Mouse (Mus musculus) spleen, postnatal 10 days (tissue): Measurements from ENCODE around the gene Cand2.
A peak's percentile ranks its signal among the peaks of the same experiment; 100 is the strongest.

ENCODE experiments used
- DNase-seq, 2 experiments: peaks; one replicate each; pipeline ENCODE4 v3.0.0; 2021 to 2022; ENCODE audit warnings: low spot score in 2 of 2

The Cand2 gene

GRCm38 (mm10) chr6:115830779-115831601, 56.7 kb downstream of the Cand2 start:
- no peak for DNase-seq

DNA sequence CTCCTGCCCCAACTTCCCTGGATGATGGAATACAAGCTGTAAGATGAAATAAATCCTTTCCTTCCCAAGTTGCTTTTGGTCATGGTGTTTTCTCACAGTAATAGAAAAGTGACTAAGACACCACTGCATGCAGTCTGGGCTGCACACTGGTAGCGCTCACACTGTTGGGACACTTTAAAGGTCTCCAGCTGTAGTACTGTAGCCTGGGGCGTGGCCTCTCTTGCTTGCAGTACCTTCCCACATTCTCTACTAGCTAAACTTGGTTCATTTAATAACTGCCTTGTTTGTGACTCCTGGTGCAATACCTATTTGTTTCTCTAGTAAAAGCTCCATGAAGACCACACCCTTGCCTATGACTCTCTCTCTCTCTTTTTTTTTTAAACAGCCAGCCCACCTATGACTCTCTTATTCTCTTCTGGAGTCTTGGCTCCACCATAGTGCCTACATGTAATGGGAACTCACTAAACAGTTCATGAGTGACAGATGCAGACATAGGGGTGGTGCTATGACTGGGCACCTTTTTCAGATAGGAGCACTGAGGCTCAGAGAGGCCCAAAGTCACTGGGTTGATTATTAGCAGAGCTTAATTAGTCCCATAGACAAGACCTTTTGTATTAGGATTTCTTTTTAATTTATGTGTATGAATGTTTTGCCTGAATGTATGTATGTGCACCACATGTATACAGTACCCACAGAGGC, 58.0 kb downstream of the Cand2 start:
- DNase-seq: no peak

DNA sequence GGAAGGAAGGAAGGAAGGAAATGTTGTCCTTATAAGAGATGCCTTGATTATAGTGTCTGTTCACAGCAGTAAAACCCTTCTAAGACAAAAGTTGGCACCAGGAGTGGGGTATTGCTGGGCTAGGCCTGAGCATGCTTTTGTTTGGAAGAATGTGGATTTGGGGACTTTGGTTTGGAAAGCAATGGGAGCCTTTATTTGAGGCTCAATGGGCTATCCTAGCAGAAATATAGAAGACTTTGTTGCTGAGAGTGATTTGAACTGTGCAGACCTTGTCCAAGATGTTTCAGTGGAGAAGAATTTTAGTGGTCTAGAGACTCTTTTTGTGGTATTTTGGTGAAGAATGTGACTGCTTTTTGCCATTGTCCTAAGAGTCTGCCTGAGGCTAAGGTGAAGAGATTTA, 59.5 kb downstream of the Cand2 start:
- no peak for DNase-seq

DNA sequence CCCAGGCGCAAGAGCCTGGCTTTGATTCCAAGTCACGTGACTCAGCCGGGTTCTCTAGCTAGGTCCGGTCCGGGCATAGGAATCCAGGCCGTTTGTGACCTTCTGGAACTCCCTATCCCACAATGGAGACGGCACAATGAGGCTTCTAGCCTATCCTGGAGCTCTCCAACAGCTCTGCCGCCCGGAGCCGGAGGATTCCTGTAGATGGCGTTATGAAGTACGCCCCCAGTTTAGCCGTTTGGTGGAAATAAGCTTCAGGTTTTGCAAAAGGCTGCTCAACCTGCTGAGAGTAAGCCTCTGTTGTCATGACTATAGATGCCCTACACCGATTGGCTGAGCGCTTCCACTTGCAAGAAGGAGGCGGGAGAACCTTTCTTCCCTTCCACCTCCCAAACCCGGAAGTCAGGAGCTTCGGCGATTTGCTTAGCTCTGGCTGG, 63.8 kb downstream of the Cand2 start, which contains the start of gene Efcab12:
TSS of gene Efcab12 (minus strand) at position 252 of the 437 bp plus-strand sequence.
- DNase-seq: peak in 1 of 2 experiments; percentile 66

DNA sequence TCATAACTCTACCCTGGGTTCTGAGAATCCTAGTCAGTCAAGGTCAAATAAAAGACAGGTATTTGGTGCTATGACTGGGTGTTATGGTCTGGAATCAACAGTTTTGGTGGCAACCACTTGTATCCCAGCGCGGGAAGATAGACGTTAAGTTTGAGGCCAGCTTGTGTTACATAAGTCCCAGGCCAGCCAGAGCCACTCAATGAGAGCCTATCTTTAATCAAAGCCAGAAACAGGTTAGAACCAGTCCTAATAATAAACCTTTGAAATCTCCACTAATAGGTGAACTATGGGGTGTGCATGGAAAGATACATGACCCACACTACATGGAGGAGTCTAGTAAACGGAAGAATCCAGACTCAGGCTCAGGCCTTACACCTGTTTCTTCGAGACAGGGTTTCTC, 64.4 kb downstream of the Cand2 start:
- no peak for DNase-seq

GRCm38 (mm10) chr6:115845006-115845405, 70.7 kb downstream of the Cand2 start:
- DNase-seq: no peak

GRCm38 (mm10) chr6:115846640-115847411, 72.5 kb downstream of the Cand2 start:
- peak; percentile 53 to 82 for DNase-seq

- no peak for DNase-seq
These were observed 74.4 kb downstream of the Cand2 start for GRCm38 (mm10) chr6:115848598-115849304.

DNA sequence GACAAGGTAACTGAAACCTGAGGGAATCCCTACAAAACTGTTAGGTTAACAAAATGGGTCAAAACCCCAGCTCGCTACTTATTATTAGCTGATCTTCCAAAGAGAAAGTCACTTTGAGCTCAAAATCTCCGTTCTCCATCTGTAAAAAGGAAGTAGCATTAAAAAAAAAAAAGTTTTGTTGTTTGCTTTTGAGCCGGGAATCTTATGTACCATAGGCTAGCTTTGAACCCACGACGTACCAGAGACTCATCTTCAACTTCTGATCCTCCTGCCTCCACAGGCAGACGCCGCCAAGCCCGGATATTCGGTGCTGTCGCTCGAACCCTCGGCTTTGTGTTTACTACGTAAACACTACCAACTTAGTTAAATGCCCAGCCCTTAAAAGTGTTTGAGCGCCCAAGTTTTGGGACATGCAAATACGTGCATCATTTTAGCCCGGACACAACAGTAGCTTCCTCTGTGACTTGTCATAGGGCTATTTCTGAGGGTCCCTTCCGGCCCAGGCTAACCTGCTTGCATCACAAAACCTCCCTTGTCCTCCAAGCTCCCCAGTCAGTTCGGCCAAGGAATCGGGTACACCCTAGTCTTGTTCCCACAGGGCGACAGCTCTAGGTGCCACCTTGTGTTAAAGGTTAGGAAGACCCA, 78.2 kb downstream of the Cand2 start:
- peak in 1 of 2 experiments; percentile 53 for DNase-seq

DNA sequence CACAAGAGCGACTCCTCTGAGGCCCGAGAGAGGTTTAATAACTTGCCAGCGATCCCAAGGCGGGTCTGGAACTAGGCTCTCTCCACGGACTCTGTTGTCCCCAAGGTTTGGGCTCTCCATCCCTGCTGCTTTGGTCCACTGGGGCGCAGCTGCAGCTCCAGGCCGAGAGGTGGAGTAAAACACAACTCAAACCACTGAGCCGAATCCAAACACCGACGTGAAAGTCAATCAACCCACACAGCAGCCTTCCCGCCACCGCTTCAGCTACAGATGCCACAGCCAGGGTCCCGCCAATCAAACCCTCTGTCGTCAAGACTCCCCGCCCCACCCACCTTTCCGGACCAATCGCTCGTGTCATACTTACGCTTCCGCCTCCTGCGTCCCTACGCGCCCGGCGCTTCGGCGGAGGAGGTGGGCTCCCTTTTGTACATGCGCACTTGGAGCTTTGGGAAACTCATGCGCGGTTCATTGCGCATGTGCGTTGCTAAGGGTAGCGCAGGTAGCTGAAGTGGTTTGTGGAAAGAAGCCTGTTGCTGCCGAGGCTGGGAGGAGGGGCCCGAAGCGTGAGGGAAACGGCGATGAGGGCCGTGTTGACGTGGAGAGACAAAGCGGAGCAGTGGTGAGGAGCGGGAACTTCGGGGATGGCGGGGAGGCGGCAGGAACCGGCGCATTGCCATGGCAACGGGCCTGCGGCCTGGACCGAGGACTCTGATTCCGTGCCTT, 78.9 kb downstream of the Cand2 start, which contains the start of the genes Mbd4 and Ift122:
TSS of gene Mbd4 (minus strand) at position 281 of the 723 bp plus-strand sequence.
TSS of gene Ift122 (plus strand) at position 380 of the 723 bp plus-strand sequence.
- DNase-seq: peak; percentile 90 to 98

- no peak for DNase-seq
These were observed 79.6 kb downstream of the Cand2 start for GRCm38 (mm10) chr6:115853985-115854384.

DNA sequence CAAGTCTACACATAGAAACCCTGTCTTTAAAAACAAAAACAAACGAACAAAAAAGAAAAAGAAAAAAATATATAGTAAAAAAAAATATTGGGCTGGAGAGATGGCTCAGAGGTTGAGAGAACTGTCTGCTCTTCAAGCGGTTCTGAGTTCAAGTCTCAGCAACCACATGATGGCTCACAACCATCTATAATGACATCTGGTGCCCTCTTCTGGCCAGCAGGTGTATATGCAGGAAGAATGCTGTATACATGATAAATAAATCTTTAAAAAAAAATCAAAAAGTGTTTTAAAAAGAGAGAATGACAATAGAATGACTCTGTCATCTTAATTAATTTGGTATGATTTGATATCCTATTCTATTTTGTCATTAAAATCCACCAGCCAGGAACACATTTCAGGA, 80.1 kb downstream of the Cand2 start:
- DNase-seq: peak in 1 of 2 experiments; percentile 58
